18 mouse cellular contexts compared by ENCODE assay signal in the genomic region with DNA sequence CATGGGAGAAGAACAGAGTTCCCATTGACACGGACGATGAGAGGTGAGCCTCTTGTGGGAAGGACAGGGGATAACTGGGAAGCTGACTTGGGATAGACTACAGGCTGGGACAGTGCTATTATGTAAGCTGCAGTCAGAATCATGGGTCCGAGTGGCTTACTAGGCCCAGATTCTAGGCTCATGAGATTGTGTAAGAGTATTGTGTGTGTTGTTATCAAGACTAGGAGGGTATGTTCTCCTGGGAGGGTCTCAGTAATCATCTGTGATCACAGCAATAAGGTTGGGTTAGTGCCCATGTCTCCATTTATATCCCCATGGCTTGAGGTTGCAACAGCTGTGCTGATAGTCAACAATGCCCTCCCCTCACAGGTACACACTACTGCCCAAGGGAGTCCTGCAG. TPM values are rescaled to one million over a fixed set of nuclear protein-coding genes. Genes with fewer than 3 reads are reported as not detected.
A peak's percentile ranks its signal among the peaks of the same experiment; 100 is the strongest.
DNase-seq lines count a peak whose midpoint lies in the region; ATAC-seq and TF ChIP-seq lines count a peak whose summit lies in the region.
"Had no signal": no experiment of that assay in that cellular context is flagged by ENCODE, and none has a peak within 500 bp of the region (broad histone marks: within the 10 kb centered on the region; RNA-seq: fewer than 3 reads in every experiment).

No protein-coding gene starts in this region.

- peak overlapping the region; percentile 39 for H3K4me3 ChIP-seq in forebrain, embryonic 10.5 days
- H3K4me3 ChIP-seq in forebrain, postnatal 0 days (ENCODE audit: low read depth, low read length), result no peak overlapping the region
- no peak overlapping the region for H3K4me3 ChIP-seq in hindbrain, embryonic 14.5 days (replicated peaks; ENCODE audit: low read length)
- H3K4me3 ChIP-seq in midbrain, embryonic 14.5 days (replicated peaks; ENCODE audit: low read depth, low read length), result no peak overlapping the region
- no peak overlapping the region for H3K4me3 ChIP-seq in left cerebral cortex, adult 2 months
- no peak overlapping the region for H3K4me3 ChIP-seq in thymus, adult 2 months (ENCODE audit: control insufficient read depth, insufficient read depth, low read length)
- H3K4me3 ChIP-seq: lung, embryonic 15.5 days had no signal

- no peak overlapping the region for H3K4me2 ChIP-seq in forebrain, postnatal 0 days (ENCODE audit: low read depth)
- H3K4me2 ChIP-seq in hindbrain, embryonic 14.5 days (replicated peaks), result no peak overlapping the region
- no peak overlapping the region for H3K4me2 ChIP-seq in midbrain, embryonic 14.5 days (ENCODE audit: low read length)
- H3K4me2 ChIP-seq: lung, embryonic 15.5 days had no signal

- no peak for ATAC-seq in forebrain, postnatal 0 days
- no peak for ATAC-seq in hindbrain, embryonic 14.5 days (ENCODE audit: low FRiP score)
- ATAC-seq in midbrain, embryonic 14.5 days (ENCODE audit: low FRiP score, low TSS enrichment), result no peak
- ATAC-seq: inflammation-experienced regulatory T-cells, adult 6 months had no signal

- intact Hi-C loops in left cerebral cortex, adult 2 months (cut with DNase I), result no loop called here

- peaks cover 94% of the 10 kb centered on the region for H3K36me3 ChIP-seq in forebrain, embryonic 10.5 days (replicated peaks)
- peaks cover 15% of the 10 kb centered on the region; the same call in 1 of the 2 replicates for H3K36me3 ChIP-seq in forebrain, postnatal 0 days (ENCODE audit: insufficient read depth)
- H3K36me3 ChIP-seq in hindbrain, embryonic 14.5 days (replicated peaks; ENCODE audit: control insufficient read depth, insufficient read depth), result peaks cover 18% of the 10 kb centered on the region
- peaks cover 16% of the 10 kb centered on the region for H3K36me3 ChIP-seq in midbrain, embryonic 14.5 days (ENCODE audit: control insufficient read depth, insufficient read depth, low read length)
- H3K36me3 ChIP-seq in thymus, adult 2 months (ENCODE audit: control insufficient read depth, insufficient read depth, low read length), result no peaks in the 10 kb centered on the region
- H3K36me3 ChIP-seq: lung, embryonic 15.5 days had no signal

- WGBS in forebrain, embryonic 10.5 days, result 81% methylated on average over 3 of the region's 3 CpGs
- WGBS in forebrain, postnatal 0 days, result 68% methylated on average over 3 of the region's 3 CpGs
- WGBS in hindbrain, embryonic 14.5 days, result 34% methylated on average over 3 of the region's 3 CpGs
- WGBS in midbrain, embryonic 14.5 days, result 25% methylated on average over 3 of the region's 3 CpGs
- WGBS in thymus, adult 2 months, result 98% methylated on average over 3 of the region's 3 CpGs

- no peak overlapping the region for H3K9ac ChIP-seq in forebrain, postnatal 0 days
- H3K9ac ChIP-seq in hindbrain, embryonic 14.5 days, result no peak overlapping the region
- 0 out of 2 replicates have a peak overlapping the region, but pooled peaks have one; percentile 36 for H3K9ac ChIP-seq in midbrain, embryonic 14.5 days (replicated peaks; ENCODE audit: low read length)
- H3K9ac ChIP-seq: lung, embryonic 15.5 days had no signal

- no peaks in the 10 kb centered on the region for H3K9me3 ChIP-seq in forebrain, embryonic 10.5 days
- H3K9me3 ChIP-seq in forebrain, postnatal 0 days (ENCODE audit: low read length), result no peaks in the 10 kb centered on the region
- H3K9me3 ChIP-seq in hindbrain, embryonic 14.5 days (ENCODE audit: control insufficient read depth, low read length), result no peaks in the 10 kb centered on the region
- no peaks in the 10 kb centered on the region for H3K9me3 ChIP-seq in midbrain, embryonic 14.5 days (ENCODE audit: control insufficient read depth, low read length)
- H3K9me3 ChIP-seq: lung, embryonic 15.5 days had no signal

- DNase-seq in forebrain, embryonic 10.5 days (ENCODE audit: extremely low spot score, low spot score), result no peak
- DNase-seq in forebrain, postnatal 0 days, result no peak
- no peak for DNase-seq in hindbrain, embryonic 14.5 days (ENCODE audit: low spot score)
- no peak for DNase-seq in midbrain, embryonic 14.5 days
- no peak for DNase-seq in left cerebral cortex, adult 8-10 months (ENCODE audit: low spot score in 2 of 2)
- DNase-seq in left cerebral cortex, adult 2 months (ENCODE audit: extremely low spot score in 1 of 2, low spot score in 2 of 2), result no peak
- no peak for DNase-seq in heart, adult 9 months (ENCODE audit: low spot score in 2 of 2)
- DNase-seq in thymus, adult 2 months, result no peak
- DNase-seq: adrenal gland, postnatal 36 days; cerebellum, adult 9-11 months; embryo, embryonic 11 days; heart, adult 11 months; right cerebral cortex, postnatal 4 days; thymus, adult 18-20 months had no signal

- TF ChIP-seq CTCF in forebrain, postnatal 0 days (IDR thresholded peaks at IDR 0.05; ENCODE audit: low read depth), result no peak
- no peak for TF ChIP-seq CTCF in left cerebral cortex, adult 2 months (IDR thresholded peaks at IDR 0.05)
- no peak for TF ChIP-seq CTCF in thymus, adult 2 months (IDR thresholded peaks at IDR 0.05; ENCODE audit: borderline replicate concordance, control insufficient read depth, extremely low read depth, insufficient read depth, low read length, poor library complexity)

- H3K27ac ChIP-seq in forebrain, embryonic 10.5 days, result peak overlapping the region; percentile 92
- no peak overlapping the region for H3K27ac ChIP-seq in forebrain, postnatal 0 days (ENCODE audit: low read depth, low read length)
- H3K27ac ChIP-seq in hindbrain, embryonic 14.5 days, result peak overlapping the region; percentile 83
- peak overlapping the region; percentile 84 for H3K27ac ChIP-seq in midbrain, embryonic 14.5 days (replicated peaks; ENCODE audit: low read depth, low read length)
- H3K27ac ChIP-seq in left cerebral cortex, adult 2 months, result no peak overlapping the region
- no peak overlapping the region for H3K27ac ChIP-seq in thymus, adult 2 months (ENCODE audit: control insufficient read depth, insufficient read depth, low read length)
- H3K27ac ChIP-seq: lung, embryonic 15.5 days had no signal

- peaks cover 30% of the 10 kb centered on the region for H3K27me3 ChIP-seq in forebrain, embryonic 10.5 days (ENCODE audit: poor library complexity, severe bottlenecking)
- H3K27me3 ChIP-seq in forebrain, postnatal 0 days (ENCODE audit: insufficient read depth, low read length), result no peaks in the 10 kb centered on the region
- no peaks in the 10 kb centered on the region for H3K27me3 ChIP-seq in hindbrain, embryonic 14.5 days (ENCODE audit: control insufficient read depth, insufficient read depth, low read length)
- no peaks in the 10 kb centered on the region for H3K27me3 ChIP-seq in midbrain, embryonic 14.5 days (ENCODE audit: control insufficient read depth, insufficient read depth, low read length)
- H3K27me3 ChIP-seq in thymus, adult 2 months (ENCODE audit: control insufficient read depth, insufficient read depth, low read length), result no peaks in the 10 kb centered on the region
- H3K27me3 ChIP-seq: lung, embryonic 15.5 days had no signal

- H3K4me1 ChIP-seq in forebrain, embryonic 10.5 days, result peaks cover 100% of the 10 kb centered on the region
- H3K4me1 ChIP-seq in forebrain, postnatal 0 days (ENCODE audit: insufficient read depth), result peaks cover 9% of the 10 kb centered on the region
- peaks cover 63% of the 10 kb centered on the region for H3K4me1 ChIP-seq in hindbrain, embryonic 14.5 days (replicated peaks; ENCODE audit: control insufficient read depth, insufficient read depth, low read length)
- peaks cover 58% of the 10 kb centered on the region for H3K4me1 ChIP-seq in midbrain, embryonic 14.5 days (ENCODE audit: control insufficient read depth, insufficient read depth, low read length)
- 0 out of 2 replicates have a peak, but pooled peaks cover 4% of the 10 kb centered on the region for H3K4me1 ChIP-seq in thymus, adult 2 months (replicated peaks; ENCODE audit: control insufficient read depth, insufficient read depth, low read length)

- no peak for TF ChIP-seq POLR2A in thymus, adult 2 months (IDR thresholded peaks at IDR 0.05; ENCODE audit: control insufficient read depth, extremely low read depth, insufficient read depth, low read length, poor library complexity)

RNA-seq across cellular contexts. Expression of gene Parp16, which starts 17.7 kb away (rescaled TPM):
- polyA plus RNA-seq in forebrain, embryonic 10.5 days (2016; fragmentation: Nextera tagmentation; extraction: Ambion mirVana), result 7.0 and 8.5 TPM in 2 replicates
- total RNA-seq in forebrain, postnatal 0 days (2014; rRNA removed), result 6.1 and 6.3 TPM in 2 replicates
- 4.2 and 6.7 TPM in 2 replicates for polyA plus RNA-seq in forebrain, postnatal 0 days (2015; fragmentation: Nextera tagmentation; extraction: Ambion mirVana)
- polyA plus RNA-seq in hindbrain, embryonic 14.5 days (2014; fragmentation: Nextera tagmentation; extraction: Ambion mirVana), result 6.3 and 7.9 TPM in 2 replicates
- polyA plus RNA-seq in midbrain, embryonic 14.5 days (2014; fragmentation: Nextera tagmentation; extraction: Ambion mirVana), result 5.2 and 6.5 TPM in 2 replicates
- 1 to 10 TPM; 3.4 to 4.8 (median 4.0) TPM for total RNA-seq in left cerebral cortex, adult 8-10 months (2022)
- total RNA-seq in left cerebral cortex, adult 2 months (2021), result 1 to 10 TPM; 3.6 to 4.0 TPM
- 9.3 and 17.1 TPM in 2 replicates for polyA plus RNA-seq in thymus, adult 2 months (2012; rRNA removed)

RNA-seq across cellular contexts. Expression of gene Igdcc3, which starts 36.5 kb away (rescaled TPM):
- 208 and 246 TPM in 2 replicates for polyA plus RNA-seq in forebrain, embryonic 10.5 days (2016; fragmentation: Nextera tagmentation; extraction: Ambion mirVana)
- 2.7 and 3.0 TPM in 2 replicates for total RNA-seq in forebrain, postnatal 0 days (2014; rRNA removed)
- polyA plus RNA-seq in forebrain, postnatal 0 days (2015; fragmentation: Nextera tagmentation; extraction: Ambion mirVana), result 2.6 and 4.2 TPM in 2 replicates
- 10.5 and 10.6 TPM in 2 replicates for polyA plus RNA-seq in hindbrain, embryonic 14.5 days (2014; fragmentation: Nextera tagmentation; extraction: Ambion mirVana)
- polyA plus RNA-seq in midbrain, embryonic 14.5 days (2014; fragmentation: Nextera tagmentation; extraction: Ambion mirVana), result 10.7 and 14.1 TPM in 2 replicates
- total RNA-seq in left cerebral cortex, adult 8-10 months (2022), result 1 to 10 TPM; 1.2 to 2.1 (median 1.2) TPM
- total RNA-seq in left cerebral cortex, adult 2 months (2021), result 1 to 10 TPM; 2.0 to 2.5 TPM
- 0.07 and 0.13 TPM in 2 replicates for polyA plus RNA-seq in thymus, adult 2 months (2012; rRNA removed)
- total RNA-seq: liver, adult 2 months; megakaryocyte progenitor cell, adult 5-6 weeks had no signal
- polyA plus RNA-seq: inflammation-experienced regulatory T-cells, adult 6 months; liver, adult 2 months had no signal

Comparison
In these comparisons a context has a peak if more than half of its experiments do, and no peak if none do; other contexts are left out.
1. H3K27ac ChIP-seq: peak in forebrain, embryonic 10.5 days (single experiment), hindbrain, embryonic 14.5 days (single experiment) and midbrain, embryonic 14.5 days (single experiment); none in forebrain, postnatal 0 days (single experiment), left cerebral cortex, adult 2 months (single experiment) and thymus, adult 2 months (single experiment).
2. RNA of gene Igdcc3, which starts 36.5 kb away (polyA plus RNA-seq): 208 to 246 TPM in forebrain, embryonic 10.5 days; 10.7 to 14.1 TPM in midbrain, embryonic 14.5 days, 10.5 to 10.6 TPM in hindbrain, embryonic 14.5 days, 2.6 to 4.2 TPM in forebrain, postnatal 0 days and 0.07 to 0.13 TPM in thymus, adult 2 months; every median in the first group is over 10 times any median in the second.